Mouse (Mus musculus) lung, postnatal 36 days (tissue): ENCODE measurements at regions not wholly inside any gene's neighbourhood (a gene's known extent, or its start where the extent isn't known, plus 50 kb on each side); places are given as distances from the start of the nearest gene placed in this dataset.

Experiments used
- DNase-seq: peaks from one replicate; pipeline ENCODE4 v3.0.0; 2022; ENCODE audit warnings: mixed read lengths

GRCm38 (mm10) chr7:73286244-73286643 lies 89.1 kb upstream of the Rgma start:
- DNase-seq, result no peak

GRCm38 (mm10) chr7:73293337-73293736 lies 82.0 kb upstream of the Rgma start:
- no peak for DNase-seq

- no peak for DNase-seq
These were observed 80.9 kb upstream of the Rgma start for GRCm38 (mm10) chr7:73294399-73294798.

- DNase-seq, result no peak
These were observed 72.8 kb upstream of the Rgma start for GRCm38 (mm10) chr7:73302501-73302900.

- DNase-seq, result no peak
These were observed 71.5 kb upstream of the Rgma start for GRCm38 (mm10) chr7:73303818-73304217.

GRCm38 (mm10) chr7:73304799-73305198 lies 70.5 kb upstream of the Rgma start:
- no peak for DNase-seq

- DNase-seq, result no peak
These were observed 69.9 kb upstream of the Rgma start for GRCm38 (mm10) chr7:73305286-73305975.

DNA sequence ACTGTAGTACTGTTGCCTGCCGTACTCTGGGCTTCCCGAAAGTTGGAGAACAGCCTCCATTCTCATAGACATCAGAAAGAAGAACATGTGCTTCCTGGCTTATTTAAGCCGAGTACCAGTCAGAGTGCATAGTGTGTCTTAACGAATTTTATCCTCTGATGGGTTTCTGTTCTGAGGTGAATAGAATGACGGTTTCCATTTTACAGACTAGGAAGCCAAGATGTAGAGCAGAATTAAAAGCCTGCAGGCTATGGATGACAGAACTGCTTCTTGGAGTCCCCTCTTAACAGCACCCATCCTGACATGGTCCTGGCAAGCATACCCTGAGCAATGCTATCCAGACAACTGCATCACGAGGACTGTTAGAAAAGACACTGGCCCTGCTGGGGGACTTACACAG lies 69.0 kb upstream of the Rgma start:
- DNase-seq, result no peak

DNA sequence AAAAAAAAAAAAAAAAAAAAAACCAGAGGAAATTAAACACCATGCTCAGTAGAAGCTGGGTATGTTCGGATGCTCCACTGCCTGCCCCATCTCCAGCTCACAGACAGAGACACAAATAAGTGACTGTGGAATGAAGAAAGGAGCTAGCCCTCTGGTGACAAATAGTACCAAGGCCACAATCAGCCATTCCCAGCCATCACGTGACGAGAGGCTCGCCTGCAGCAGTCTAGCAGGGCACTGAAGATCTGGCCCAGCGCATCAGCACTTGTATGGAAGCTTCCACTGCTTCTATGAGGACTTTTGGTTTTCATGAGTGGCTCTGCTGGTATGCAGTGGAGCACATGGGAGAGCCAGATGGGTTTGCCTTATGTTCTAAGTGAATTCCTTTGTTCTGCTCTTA lies 68.6 kb upstream of the Rgma start:
- DNase-seq, result no peak

GRCm38 (mm10) chr7:73307586-73308490 lies 67.5 kb upstream of the Rgma start:
- no peak for DNase-seq

DNA sequence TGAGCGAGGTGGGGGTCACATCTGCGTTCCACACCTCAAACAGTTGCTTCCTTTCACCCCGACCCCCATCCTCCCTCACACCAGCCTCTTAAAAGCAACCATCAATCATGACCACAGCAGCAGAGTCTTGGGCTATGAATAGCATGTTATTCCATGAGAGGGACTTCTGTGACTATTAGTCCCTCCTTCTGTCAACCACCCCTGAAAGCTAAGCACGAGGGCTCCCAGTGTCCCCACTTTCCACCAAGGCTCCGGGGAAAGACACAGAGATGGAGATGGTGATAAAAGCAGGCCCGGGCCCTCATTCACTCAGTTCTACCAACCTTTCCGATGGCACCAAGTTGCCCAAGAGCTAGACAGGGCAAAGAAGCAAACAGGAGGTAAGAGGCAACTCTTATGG lies 66.3 kb upstream of the Rgma start:
- DNase-seq, result no peak

GRCm38 (mm10) chr7:73310056-73310455 lies 65.3 kb upstream of the Rgma start:
- DNase-seq, result no peak

DNA sequence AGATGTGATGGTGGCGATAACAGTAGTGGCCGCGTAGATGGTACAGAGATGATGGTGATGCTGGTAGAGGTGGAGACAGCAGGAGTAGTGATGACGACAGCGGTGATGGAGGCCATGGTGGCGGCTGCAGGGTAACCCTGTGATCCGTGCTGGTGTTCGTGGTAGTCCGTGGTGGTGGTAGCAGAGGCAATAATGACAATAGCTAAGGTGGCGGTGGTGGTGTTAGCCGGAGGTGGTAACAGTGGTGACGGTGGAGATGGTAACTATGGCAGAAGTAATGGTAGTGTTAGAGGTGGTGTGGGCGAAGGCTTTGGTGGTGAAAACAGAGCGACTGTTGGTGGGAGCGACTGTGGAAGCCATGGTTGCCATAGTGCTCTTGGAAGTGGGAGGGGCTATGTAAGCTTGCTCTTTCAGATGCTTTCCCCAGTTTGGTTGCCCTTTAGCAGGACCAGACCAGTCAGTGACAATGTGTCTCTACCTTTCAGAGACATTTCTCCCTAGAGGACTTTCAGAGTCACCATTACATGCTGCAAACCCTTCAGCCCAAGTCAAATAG lies 64.7 kb upstream of the Rgma start:
- no peak for DNase-seq

- DNase-seq, result no peak
These were observed 59.8 kb upstream of the Rgma start for GRCm38 (mm10) chr7:73315555-73315954.

- no peak for DNase-seq
These were observed 57.7 kb upstream of the Rgma start for GRCm38 (mm10) chr7:73317574-73317973.

- no peak for DNase-seq
These were observed 56.3 kb upstream of the Rgma start for GRCm38 (mm10) chr7:73319004-73319403.

DNA sequence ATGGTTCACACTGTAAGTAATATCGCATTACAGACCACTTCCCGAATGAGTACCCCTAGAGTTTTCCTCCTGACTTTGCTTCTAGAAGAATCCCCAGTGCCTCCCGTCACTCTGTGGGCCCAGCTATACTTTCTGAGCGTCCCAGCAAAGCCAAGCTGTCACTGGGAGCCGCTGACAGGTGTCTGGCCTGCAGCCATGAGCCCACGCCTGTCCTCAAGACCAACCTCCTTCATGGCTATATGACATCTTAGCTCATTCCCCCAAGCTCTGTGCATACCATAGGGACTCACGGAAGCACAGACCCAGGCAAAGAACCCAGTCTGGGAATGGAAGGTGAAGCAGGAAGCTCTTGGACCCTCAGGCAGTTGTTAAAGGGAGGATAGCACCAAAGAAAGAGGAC lies 55.3 kb upstream of the Rgma start:
- DNase-seq, result no peak

- no peak for DNase-seq
These were observed 52.7 kb upstream of the Rgma start for GRCm38 (mm10) chr7:73322466-73323151.

DNA sequence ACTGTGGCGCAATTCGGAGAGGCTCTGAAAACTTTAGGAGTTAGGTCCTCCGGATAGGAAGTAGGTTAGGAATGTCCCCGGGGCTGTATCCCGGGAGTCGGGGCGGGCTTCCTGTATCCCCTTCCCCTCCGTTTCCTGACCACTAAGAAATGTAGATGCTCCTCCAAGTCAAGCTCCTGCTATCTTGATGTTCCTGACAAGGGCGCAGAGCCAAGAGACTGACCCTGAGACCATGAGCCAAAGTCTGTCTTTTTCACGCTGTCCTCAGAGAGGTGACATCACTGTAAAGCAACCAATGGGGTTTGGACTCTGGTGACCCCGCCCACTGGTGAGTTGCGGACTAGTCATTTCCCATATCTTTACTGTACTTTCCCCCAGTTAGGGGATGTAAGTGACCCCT lies 51.8 kb upstream of the Rgma start:
- DNase-seq, result no peak

GRCm38 (mm10) chr7:73325503-73325902 lies 49.8 kb upstream of the Rgma start:
- no peak for DNase-seq
